Mouse (Mus musculus): Measurements from ENCODE around the gene Clasp1.

DNA sequence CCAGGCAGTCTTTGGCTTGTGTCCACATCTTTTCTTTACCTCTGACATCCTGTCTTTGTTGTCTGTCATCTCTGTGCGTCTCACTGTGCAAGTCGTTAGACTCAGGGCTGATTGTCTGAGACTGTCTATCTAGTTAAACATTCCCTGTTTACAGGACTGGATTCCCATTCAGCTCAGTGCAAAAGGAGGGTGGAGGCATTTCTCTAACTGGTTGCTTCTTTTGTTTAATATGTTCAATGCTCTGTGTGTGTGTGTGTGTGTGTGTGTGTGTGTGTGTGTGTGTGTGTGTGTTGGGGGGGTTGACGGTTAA, 261.9 kb downstream of the Clasp1 start:
- TF ChIP-seq CTCF (IDR thresholded peaks at IDR 0.05; ENCODE audit: control insufficient read depth, insufficient read depth, low read length) (no peak), POLR2A (IDR thresholded peaks at IDR 0.05; ENCODE audit: borderline replicate concordance, control insufficient read depth, low read depth, low read length) (no peak)
